Mouse (Mus musculus) ES-Bruce4 (cell line): ENCODE measurements around the gene Hspb11.

Source experiments
- CTCF ChIP-seq: IDR thresholded peaks from one replicate; pipeline ENCODE4 v1.8.1; 2011; ENCODE audit warnings: low read depth, low read length
- POLR2A ChIP-seq: IDR thresholded peaks from one replicate; pipeline ENCODE4 v1.8.1; 2011; ENCODE audit warnings: low read length; ENCODE audit not compliant: insufficient read depth

DNA sequence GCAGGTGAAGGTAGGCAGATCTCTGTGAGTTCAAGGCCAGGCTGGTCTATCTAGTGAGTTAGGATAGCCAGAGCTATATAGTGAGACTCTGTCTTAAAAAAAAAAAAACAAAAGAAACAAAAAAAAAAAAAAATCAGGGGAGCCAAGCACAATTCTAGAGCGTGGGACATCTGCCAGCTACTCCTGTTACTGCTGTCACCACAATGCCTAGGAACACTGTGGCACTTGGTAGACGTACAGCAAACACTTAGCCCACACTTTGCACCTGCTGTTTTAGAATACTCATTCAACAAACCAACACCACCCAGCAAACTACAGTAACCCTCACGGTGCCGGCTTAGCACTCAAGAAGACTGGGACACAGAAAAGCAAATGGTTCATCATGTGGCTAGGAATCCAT, 41.9 kb upstream of the Hspb11 start:
- TF ChIP-seq POLR2A (no peak), CTCF (no peak)
